Mouse (Mus musculus) ES-E14 (cell line): ENCODE measurements at regions not wholly inside any gene's neighbourhood (a gene's known extent, or its start where the extent isn't known, plus 50 kb on each side); places are given as distances from the start of the nearest gene placed in this dataset.

Source experiments
- DNase-seq: peaks from one replicate; pipeline ENCODE4 v3.0.0-alpha.2; 2013; ENCODE audit warnings: low read depth, low spot score
- H3K27ac ChIP-seq: 2 replicates; pipeline ENCODE4 v1.5.1; 2012; ENCODE audit warnings: low read depth, mild to moderate bottlenecking, low read length, moderate library complexity, mixed read lengths; ENCODE audit not compliant: poor library complexity, insufficient read depth, severe bottlenecking
- H3K36me3 ChIP-seq: 2 replicates; pipeline ENCODE4 v1.6.1; 2012; ENCODE audit warnings: mild to moderate bottlenecking, low read length, moderate library complexity, mixed read lengths; ENCODE audit not compliant: control insufficient read depth, poor library complexity, insufficient read depth, severe bottlenecking
- H3K4me1 ChIP-seq, 2 experiments: fragments of 150-350 bp in 1 of 2; sonication (generic) in 1 of 2; 2 replicates each; pipeline ENCODE4 v1.6.1; 2012; ENCODE audit warnings: low read length in 2 of 2, mild to moderate bottlenecking in 1 of 2, mixed read lengths in 1 of 2; ENCODE audit not compliant: control insufficient read depth in 2 of 2, insufficient read depth in 2 of 2, poor library complexity in 1 of 2
- H3K4me3 ChIP-seq, 2 experiments: fragments of 150-350 bp in 1 of 2; sonication (generic) in 1 of 2; 2 replicates each; pipeline ENCODE4 v1.5.1; 2012; ENCODE audit warnings: low read length in 2 of 2, low read depth in 1 of 2, mild to moderate bottlenecking in 1 of 2, mixed read lengths in 1 of 2; ENCODE audit not compliant: insufficient read depth in 1 of 2, poor library complexity in 1 of 2, severe bottlenecking in 1 of 2
- H3K9ac ChIP-seq: 2 replicates; pipeline ENCODE4 v1.6.1; 2012; ENCODE audit warnings: low read depth, mild to moderate bottlenecking, low read length, mixed read lengths; ENCODE audit not compliant: poor library complexity, insufficient read depth, severe bottlenecking
- H3K9me3 ChIP-seq: fragments of 150-350 bp; sonication (generic); 2 replicates; pipeline ENCODE4 v1.6.1; 2012; ENCODE audit warnings: low read depth, mild to moderate bottlenecking, low read length; ENCODE audit not compliant: control insufficient read depth, insufficient read depth
- CHD2 ChIP-seq: IDR thresholded peaks from 2 replicates; pipeline ENCODE4 v1.6.1; 2014; ENCODE audit warnings: mild to moderate bottlenecking, low read depth, low read length, inconsistent platforms
- HCFC1 ChIP-seq: IDR thresholded peaks from 2 replicates; pipeline ENCODE4 v1.6.1; 2012; ENCODE audit warnings: low read length, inconsistent platforms, borderline replicate concordance; ENCODE audit not compliant: insufficient read depth
- MAFK ChIP-seq: IDR thresholded peaks from 2 replicates; pipeline ENCODE4 v1.6.1; 2014; ENCODE audit warnings: mild to moderate bottlenecking, low read depth, low read length, inconsistent platforms; ENCODE audit not compliant: insufficient read depth
- ZC3H11A ChIP-seq: IDR thresholded peaks from 2 replicates; pipeline ENCODE4 v1.6.1; 2012; ENCODE audit warnings: low read depth, mild to moderate bottlenecking, inconsistent platforms, low read length, borderline replicate concordance
- ZNF384 ChIP-seq: IDR thresholded peaks from 2 replicates; pipeline ENCODE4 v1.6.1; 2012; ENCODE audit warnings: low read depth, low read length, inconsistent platforms
- in situ Hi-C, 2 experiments: fragments of 600-800 bp; cut with MboI; formaldehyde crosslinking; loops; one replicate each; pipeline ENCODE4 v1.15.1; 2025; ENCODE audit warnings: low sequenced_read_pairs in 2 of 2, inconsistent platforms in 1 of 2; ENCODE audit not compliant: unreplicated experiment in 2 of 2

DNA sequence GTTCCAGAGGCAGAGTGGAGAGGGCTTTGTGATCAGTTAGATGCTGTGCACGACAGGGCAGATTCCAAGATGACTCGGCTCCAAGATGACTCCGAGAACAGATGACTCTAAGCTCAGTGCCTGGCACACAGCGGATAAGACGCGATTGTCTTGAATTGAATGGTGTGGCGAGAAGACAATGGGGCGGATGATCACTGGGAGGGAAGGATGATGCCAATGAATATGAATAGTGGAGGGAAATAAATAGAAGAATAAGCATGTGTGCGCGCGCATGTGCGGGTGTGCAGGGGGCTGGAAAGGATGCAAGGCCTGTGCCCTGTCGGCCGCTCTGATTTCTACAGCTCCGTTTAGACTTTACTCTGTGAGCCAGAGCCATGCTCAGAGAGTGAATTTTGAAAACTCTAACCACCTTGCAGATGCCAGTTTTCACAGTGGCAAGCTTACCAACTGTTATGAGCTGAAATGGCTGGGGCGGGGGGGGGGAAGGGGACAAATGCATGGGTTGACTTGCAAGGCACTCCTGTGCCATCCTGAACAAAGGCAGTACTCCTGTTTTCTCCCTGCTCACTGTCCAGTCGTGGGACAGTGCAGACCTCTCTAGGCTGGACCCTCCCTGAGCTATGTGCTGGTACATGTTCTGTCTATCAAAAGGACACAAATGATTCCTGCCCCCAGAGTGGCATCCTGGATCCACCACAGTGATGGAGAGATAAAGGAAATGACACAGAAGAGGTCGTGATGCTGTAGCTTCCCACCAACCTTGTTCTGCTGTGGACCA lies 109.8 kb upstream of the Prox1 start:
- no peak for TF ChIP-seq HCFC1
- H3K9me3 ChIP-seq, result no peaks in the 10 kb centered on the region
- H3K9ac ChIP-seq, result no peak overlapping the region
- no peak overlapping the region for H3K4me3 ChIP-seq
- no peaks in the 10 kb centered on the region for H3K4me1 ChIP-seq
- in situ Hi-C loops, result no loop called here
- DNase-seq, result no peak
- H3K27ac ChIP-seq, result no peak overlapping the region
- H3K36me3 ChIP-seq, result no peaks in the 10 kb centered on the region

DNA sequence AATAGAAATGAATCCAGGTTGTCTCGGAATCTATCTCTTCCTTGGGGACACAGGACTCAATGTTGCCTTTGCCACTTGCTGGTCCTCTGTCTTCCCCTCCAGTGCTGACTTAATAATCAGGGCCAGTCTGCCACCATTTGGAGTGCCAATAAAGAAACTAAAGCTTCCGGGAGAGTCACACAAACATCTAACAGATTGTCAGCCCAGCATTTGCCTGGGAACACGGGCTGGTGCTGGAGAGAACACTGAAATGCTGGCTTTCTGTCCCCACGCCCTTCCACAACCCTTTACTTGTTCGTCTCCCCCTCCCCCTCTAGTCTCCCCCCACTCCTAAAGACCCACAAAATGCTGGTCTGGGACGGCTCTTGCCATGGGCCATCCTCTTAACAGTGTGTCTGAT lies 104.4 kb upstream of the Prox1 start:
- Histone ChIP-seq H3K9me3 (no peaks in the 10 kb centered on the region), H3K4me1 (no peaks in the 10 kb centered on the region)
- in situ Hi-C loops, result no loop called here

DNA sequence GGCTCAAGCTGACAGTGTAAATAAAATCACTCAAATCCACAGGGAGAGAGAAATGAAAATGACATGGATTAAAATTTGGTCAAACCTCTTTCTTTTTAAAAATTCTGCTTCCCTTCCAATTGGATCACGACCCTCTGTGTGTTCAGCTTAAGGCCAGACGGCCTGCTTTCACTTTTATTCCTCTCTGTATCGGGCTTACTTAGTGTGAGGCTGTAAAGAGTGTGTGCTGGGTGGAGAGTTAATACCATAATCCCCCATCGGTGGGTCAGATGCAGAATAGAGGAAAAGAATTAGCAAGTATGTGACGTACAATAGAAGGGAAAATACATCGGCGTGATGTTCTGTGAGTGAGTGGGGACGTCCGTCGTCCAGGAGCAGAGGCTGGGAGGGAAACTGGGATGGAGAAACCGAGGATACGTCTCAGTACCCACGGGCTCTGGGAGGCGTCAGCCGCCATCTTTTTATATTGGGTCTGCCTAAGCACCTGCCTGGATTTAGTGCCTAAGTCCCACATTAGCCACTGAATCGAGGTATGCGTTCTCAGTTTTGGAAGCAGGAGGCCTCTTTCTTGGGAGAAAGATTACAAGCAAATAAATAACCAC lies 100.4 kb upstream of the Prox1 start:
- in situ Hi-C loops, result no loop called here
- Histone ChIP-seq H3K27ac (no peak overlapping the region), H3K9me3 (no peaks in the 10 kb centered on the region), H3K36me3 (no peaks in the 10 kb centered on the region), H3K4me1 (no peaks in the 10 kb centered on the region), H3K4me3 (no peak overlapping the region), H3K9ac (no peak overlapping the region)
- DNase-seq, result no peak
- no peak for TF ChIP-seq HCFC1
- TF ChIP-seq CHD2, result no peak
- no peak for TF ChIP-seq ZC3H11A
- no peak for TF ChIP-seq ZNF384
- no peak for TF ChIP-seq MAFK

More for the DNA sequence above, 104.4 kb upstream of the Prox1 start:
- no peaks in the 10 kb centered on the region for H3K36me3 ChIP-seq
- no peak for DNase-seq
- no peak overlapping the region for H3K9ac ChIP-seq
- no peak overlapping the region for H3K4me3 ChIP-seq
- H3K27ac ChIP-seq, result no peak overlapping the region
- TF ChIP-seq ZC3H11A (no peak), CHD2 (no peak), HCFC1 (no peak), ZNF384 (no peak), MAFK (no peak)

DNA sequence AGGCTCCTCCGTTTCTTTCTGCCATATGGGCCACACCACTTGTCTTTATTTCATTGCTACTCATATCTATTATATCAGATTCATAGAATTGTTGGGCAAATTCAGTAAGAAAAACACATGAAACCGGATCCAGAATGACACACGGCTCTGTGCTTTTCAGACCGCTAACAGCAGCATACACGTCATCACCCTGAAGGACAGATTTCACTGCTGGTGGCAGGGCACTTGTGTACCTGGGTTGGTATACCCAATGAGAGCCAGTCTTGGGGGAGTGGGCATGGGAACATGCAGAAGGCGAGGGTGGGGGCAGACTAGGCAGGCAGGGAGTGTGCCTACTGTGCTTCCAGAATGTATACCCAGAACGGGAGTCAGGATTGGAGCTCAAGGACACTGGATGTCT lies 98.7 kb upstream of the Prox1 start:
- no peak for DNase-seq
- no peaks in the 10 kb centered on the region for H3K36me3 ChIP-seq
- no peak overlapping the region for H3K9ac ChIP-seq
- H3K9me3 ChIP-seq, result no peaks in the 10 kb centered on the region
- in situ Hi-C loops, result no loop called here
- no peak overlapping the region for H3K27ac ChIP-seq
- no peaks in the 10 kb centered on the region for H3K4me1 ChIP-seq
- no peak overlapping the region for H3K4me3 ChIP-seq
- TF ChIP-seq ZC3H11A (no peak), HCFC1 (no peak), CHD2 (no peak), ZNF384 (no peak), MAFK (no peak)
